ENCODE assay signal across 8 mouse cellular contexts in the genomic region with DNA sequence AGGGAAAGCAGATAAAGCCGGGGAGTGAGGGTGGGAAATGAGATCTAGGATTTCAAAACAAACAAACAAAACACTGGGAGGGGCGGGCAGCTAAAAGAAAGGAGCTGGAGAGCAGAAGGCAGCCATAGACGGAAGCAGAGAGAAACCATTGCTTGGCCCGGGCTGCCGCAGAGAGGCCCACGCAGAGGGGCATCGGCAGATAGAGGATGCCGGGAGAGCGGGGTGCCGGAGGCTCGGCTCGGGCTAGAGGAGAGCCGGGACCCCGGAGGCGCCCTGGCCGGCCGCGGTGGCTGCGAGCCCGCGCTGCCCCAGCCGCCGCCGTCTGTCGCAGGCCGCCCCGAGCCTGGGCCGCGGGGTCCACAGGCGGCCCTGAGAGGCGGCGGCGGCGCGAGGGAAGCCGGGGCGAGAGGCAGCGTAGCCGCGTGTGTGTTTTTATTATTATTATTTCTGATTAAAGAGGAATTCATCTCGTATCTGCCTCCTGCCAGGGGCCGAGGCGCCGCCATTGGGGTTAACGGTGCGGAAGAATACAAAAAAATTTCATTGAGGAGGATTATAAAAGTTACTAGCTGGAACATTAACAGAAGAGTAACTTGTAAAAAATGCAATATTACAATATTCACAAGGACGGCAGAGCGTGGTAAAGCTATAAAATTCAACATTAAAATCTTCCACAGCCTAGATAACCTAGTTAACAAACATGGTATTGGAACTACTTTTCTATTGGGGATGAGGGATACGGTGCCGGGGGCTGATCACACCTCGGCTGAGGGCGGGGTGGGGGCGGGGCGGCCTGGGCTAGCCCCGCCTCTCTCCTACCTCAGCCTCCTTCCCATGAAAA. TPM values are rescaled to one million over a fixed set of nuclear protein-coding genes. Genes with fewer than 3 reads are reported as not detected.
A peak's percentile ranks its signal among the peaks of the same experiment; 100 is the strongest.
DNase-seq lines count a peak whose midpoint lies in the region; ATAC-seq lines count a peak whose summit lies in the region.

No protein-coding gene starts in this region.

- H3K4me2 ChIP-seq in heart, embryonic 16.5 days (ENCODE audit: low read depth, low read length), result peak overlapping the region; percentile 77
- peak overlapping the region; percentile 62 for H3K4me2 ChIP-seq in neural tube, embryonic 13.5 days

- H3K9ac ChIP-seq in heart, embryonic 16.5 days (ENCODE audit: low read length), result peak overlapping the region; percentile 81
- H3K9ac ChIP-seq in neural tube, embryonic 13.5 days, result peak overlapping the region; percentile 77

- peaks cover 56% of the 10 kb centered on the region for H3K27me3 ChIP-seq in heart, embryonic 16.5 days (ENCODE audit: control insufficient read depth, insufficient read depth, low read length)
- peaks cover 84% of the 10 kb centered on the region for H3K27me3 ChIP-seq in neural tube, embryonic 13.5 days

- ATAC-seq in heart, embryonic 16.5 days (replicated peaks; ENCODE audit: extremely low read depth, insufficient read depth, low FRiP score), result peak; percentile 63
- peak; percentile 59 for ATAC-seq in neural tube, embryonic 13.5 days (ENCODE audit: low read depth)

- DNase-seq in adrenal gland, adult 18-20 months (ENCODE audit: low spot score in 2 of 2), result peak; percentile 27 to 33
- no peak for DNase-seq in adrenal gland, adult 8-10 months
- DNase-seq in thymus, postnatal 0 days (ENCODE audit: low spot score), result peak; percentile 8
- no peak for DNase-seq in thymus, postnatal 14 days
- peak; percentile 71 to 80 for DNase-seq in kidney, postnatal 4 days
- no peak for DNase-seq in thymus, postnatal 36 days

- H3K27ac ChIP-seq in heart, embryonic 16.5 days (ENCODE audit: low read length), result no peak overlapping the region
- peak overlapping the region; percentile 82 for H3K27ac ChIP-seq in neural tube, embryonic 13.5 days (replicated peaks)

- WGBS in heart, embryonic 16.5 days, result under 1% methylated on average over 55 of the region's 55 CpGs
- WGBS in neural tube, embryonic 13.5 days, result under 1% methylated on average over 55 of the region's 55 CpGs

- H3K4me1 ChIP-seq in heart, embryonic 16.5 days (ENCODE audit: control insufficient read depth, insufficient read depth, low read length), result 0 out of 2 replicates have a peak, but pooled peaks cover 6% of the 10 kb centered on the region
- H3K4me1 ChIP-seq in neural tube, embryonic 13.5 days (replicated peaks), result peaks cover 26% of the 10 kb centered on the region

- H3K4me3 ChIP-seq in heart, embryonic 16.5 days (ENCODE audit: low read length), result peak overlapping the region; percentile 64
- H3K4me3 ChIP-seq in neural tube, embryonic 13.5 days, result peak overlapping the region; percentile 49

- no peaks in the 10 kb centered on the region for H3K9me3 ChIP-seq in heart, embryonic 16.5 days (replicated peaks; ENCODE audit: control insufficient read depth, low read length)
- H3K9me3 ChIP-seq in neural tube, embryonic 13.5 days, result no peaks in the 10 kb centered on the region

- no peaks in the 10 kb centered on the region for H3K36me3 ChIP-seq in heart, embryonic 16.5 days (ENCODE audit: control insufficient read depth, insufficient read depth)
- no peaks in the 10 kb centered on the region for H3K36me3 ChIP-seq in neural tube, embryonic 13.5 days

RNA-seq across cellular contexts. Expression of a gene that starts 29.7 kb away (rescaled TPM):
- not detected for total RNA-seq in adrenal gland, adult 18-20 months (2021)
- total RNA-seq in adrenal gland, adult 8-10 months (2022), result not detected
- polyA plus RNA-seq in thymus, postnatal 0 days (2015; fragmentation: Nextera tagmentation; extraction: Ambion mirVana), result 0.04 TPM in 1 of 2 replicates, not detected in the other
- not detected in 2 replicates for polyA plus RNA-seq in heart, embryonic 16.5 days (2015; fragmentation: Nextera tagmentation; extraction: Ambion mirVana)
- polyA plus RNA-seq in neural tube, embryonic 13.5 days (2015; fragmentation: Nextera tagmentation; extraction: Ambion mirVana), result 25.2 and 28.2 TPM in 2 replicates

Comparison
In these comparisons a context has a peak if more than half of its experiments do, and no peak if none do; other contexts are left out.
1. DNase-seq: peak in adrenal gland, adult 18-20 months (2 of 2), thymus, postnatal 0 days (single experiment) and kidney, postnatal 4 days (2 of 2); none in adrenal gland, adult 8-10 months (single experiment), thymus, postnatal 14 days (single experiment) and thymus, postnatal 36 days (0 of 2).
2. RNA of a gene that starts 29.7 kb away (polyA plus RNA-seq): 25.2 to 28.2 TPM in neural tube, embryonic 13.5 days; 0.04 TPM in thymus, postnatal 0 days and not detected in heart, embryonic 16.5 days; every median in the first group is over 10 times any median in the second.